Mouse (Mus musculus) heart, adult 10 weeks (tissue): ENCODE results near the gene Antxr1. TPM values are rescaled to one million over a fixed set of nuclear protein-coding genes. Genes with fewer than 3 reads are reported as not detected.

Source experiments
- polyA plus RNA-seq: library from polyadenylated mRNA; stranded (reverse); fragments of 350-450 nt; fragmentation: Illumina TruSeq; extraction: RNeasy Lipid Tissue Mini Kit (QIAGEN cat#74804); gene quantifications from one replicate; pipeline ENCODE4 v1.2.3, GENCODE M21; 2014; ENCODE audit warnings: low read depth, low replicate concordance

Antxr1 gene
- polyA plus RNA-seq = 7.6 TPM

DNA sequence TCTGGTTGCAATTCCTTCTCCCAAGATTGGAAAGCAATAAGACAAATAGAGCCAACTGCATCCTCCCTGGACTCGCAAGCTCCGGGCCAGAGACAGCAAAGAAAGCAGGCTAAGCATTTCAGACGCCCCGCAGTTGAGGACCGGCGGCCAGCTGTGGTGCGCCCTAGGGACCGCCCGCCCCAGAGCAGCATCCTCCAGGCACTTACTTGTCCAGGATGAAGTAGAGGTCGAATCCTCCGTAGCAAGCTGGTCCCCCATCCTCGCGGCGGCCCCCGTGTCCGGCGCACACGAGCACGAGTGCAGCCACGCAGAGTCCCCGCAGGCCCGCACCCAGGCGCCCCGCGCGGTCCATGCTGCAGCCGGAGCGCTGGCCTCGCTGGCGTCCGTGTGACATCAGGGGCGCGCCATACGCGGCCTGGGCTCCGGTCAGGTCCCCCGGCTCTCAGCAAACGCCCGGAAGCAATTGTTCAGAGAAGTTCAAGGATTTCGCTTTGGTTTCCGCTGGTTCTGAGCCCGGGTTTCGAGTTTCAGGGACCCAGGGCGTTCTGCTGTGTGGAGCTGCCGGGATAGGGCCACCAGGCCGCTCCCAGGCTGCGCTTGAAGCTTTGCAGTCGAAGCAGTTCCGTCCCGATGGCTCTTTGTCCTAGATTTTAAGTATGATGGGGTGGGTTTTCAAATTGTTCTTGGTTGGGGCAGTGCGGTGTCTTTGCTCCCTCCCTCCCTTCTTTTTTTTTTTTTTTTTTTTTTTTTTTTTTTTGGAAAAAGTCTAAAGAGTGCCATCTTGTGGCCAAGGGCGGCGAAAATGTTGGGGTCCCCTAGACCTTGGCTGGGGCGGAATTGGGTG lies at the start of gene Antxr1:
Gene Antxr1, minus strand, starts transcription at position 731 of the 844 bp plus-strand sequence.

DNA sequence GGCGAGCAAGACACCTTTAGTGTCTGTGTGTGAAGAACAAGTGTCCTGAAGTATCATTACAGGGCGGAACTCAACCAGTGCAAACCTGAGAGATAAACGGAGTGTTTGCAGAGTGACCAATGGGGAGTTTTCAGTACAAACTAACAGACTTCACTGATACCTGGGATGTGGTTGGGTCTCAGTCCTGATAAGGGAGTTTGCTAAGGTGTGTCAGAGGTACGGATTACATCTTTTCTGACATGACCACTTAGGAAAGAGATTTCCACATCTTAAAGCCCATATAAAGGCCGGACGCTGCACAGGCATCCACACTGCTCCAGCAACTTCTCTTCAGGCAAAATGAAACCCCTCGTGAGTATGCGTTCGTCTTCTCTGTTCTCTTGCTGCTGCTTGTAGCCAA lies 37.4 kb upstream of the Antxr1 start, which contains the start of gene Gkn2:
Gene Gkn2, plus strand, starts transcription at position 301 of the 400 bp plus-strand sequence.

DNA sequence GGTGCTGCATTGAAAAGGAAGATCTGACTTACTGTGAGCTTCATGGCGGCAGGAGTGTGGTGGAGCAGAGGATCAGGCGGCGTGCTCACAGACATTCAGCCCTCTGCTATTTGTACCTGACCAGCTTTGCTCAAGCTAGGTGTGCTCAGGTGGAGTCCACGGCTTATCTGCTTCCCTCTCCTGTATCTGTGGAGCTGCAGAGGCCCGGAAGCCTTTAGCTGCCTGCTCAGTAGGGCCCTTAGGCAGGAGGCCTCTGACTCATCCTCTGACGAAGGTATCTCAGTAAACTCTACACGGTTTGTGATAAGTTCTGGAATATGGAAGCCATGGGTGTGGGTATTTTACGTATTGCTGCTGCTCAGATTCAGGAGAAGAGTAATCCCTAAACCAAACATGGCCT lies 15.2 kb upstream of the Antxr1 start, which contains the start of gene Gkn1:
Gene Gkn1, minus strand, starts transcription at position 114 of the 400 bp plus-strand sequence.

DNA sequence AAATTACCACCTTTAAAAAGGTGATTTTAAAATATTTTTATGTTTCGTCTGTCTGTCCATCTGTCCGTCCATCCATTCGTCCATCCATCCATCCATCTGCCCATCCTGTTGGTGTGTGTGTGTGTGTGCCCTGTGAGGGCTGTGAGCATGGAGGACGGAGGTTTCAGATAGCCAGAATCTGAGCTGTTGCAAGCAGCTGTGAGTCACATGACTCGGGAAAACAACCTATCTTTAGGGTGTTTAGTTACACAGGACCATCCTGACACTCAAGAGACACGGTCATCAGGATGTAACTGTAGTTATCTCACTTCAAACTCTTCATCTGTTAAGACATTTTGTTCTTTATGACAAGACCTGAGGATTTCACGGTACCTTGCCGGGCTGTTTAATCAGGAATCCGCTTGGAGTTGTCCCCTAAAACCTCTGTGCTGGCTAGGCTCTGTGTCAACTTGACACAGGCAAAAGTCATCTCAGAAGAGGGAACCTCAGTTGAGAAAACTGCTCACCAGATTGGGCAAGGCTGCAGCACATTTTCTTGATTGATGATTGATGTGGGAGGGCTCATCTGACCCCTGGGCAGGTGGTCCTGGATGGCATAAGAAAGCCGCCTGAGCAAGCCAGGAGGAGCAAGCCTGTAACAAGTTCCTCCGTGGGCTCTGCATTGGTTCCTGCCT lies 231.4 kb downstream of the Antxr1 start, which contains the start of gene D6Ertd527e:
Gene D6Ertd527e, plus strand, starts transcription at position 624 of the 674 bp plus-strand sequence.

Other genes starting within 250 kb of the Antxr1 start
- gene D6Ertd527e, start 231.1 kb downstream of the Antxr1 start, polyA plus RNA-seq = not detected
- gene Gkn1, start 15.1 kb upstream of the Antxr1 start, polyA plus RNA-seq = not detected
- gene Gkn2, start 37.5 kb upstream of the Antxr1 start, polyA plus RNA-seq = not detected
- gene Gkn3, start 53.1 kb upstream of the Antxr1 start, polyA plus RNA-seq = 2.2 TPM
- gene Bmp10, start 93.2 kb upstream of the Antxr1 start, polyA plus RNA-seq = 99.1 TPM
- 3.2 TPM for gene Arhgap25, start 197.4 kb upstream of the Antxr1 start, polyA plus RNA-seq